Mouse (Mus musculus): Measurements from ENCODE around the gene Ubr4. TPM values are rescaled to one million over a fixed set of nuclear protein-coding genes. Genes with fewer than 3 reads are reported as not detected.
A peak's percentile ranks its signal among the peaks of the same experiment; 100 is the strongest.
"Not testable (repeated sequence)": the region's sequence is repeated elsewhere in the genome, so short reads cannot be mapped to it uniquely, and the experiment has no call there.

The Ubr4 gene
- polyA plus RNA-seq, 1 experiment from 2014 or later, result 27.5 TPM

- peak overlapping the region; percentile 94 for H3K4me3 ChIP-seq (ENCODE audit: low read depth, low read length)
- peak overlapping the region; percentile 84 for H3K9ac ChIP-seq (ENCODE audit: low read depth, low read length)
- H3K27me3 ChIP-seq (replicated peaks; ENCODE audit: control insufficient read depth, insufficient read depth, low read length), result no peaks in the 10 kb centered on the region
- H3K9me3 ChIP-seq (ENCODE audit: control insufficient read depth), result no peaks in the 10 kb centered on the region
- 28% methylated on average over 4 of the region's 4 CpGs for WGBS
- ATAC-seq, result no peak
- TF ChIP-seq CTCF (IDR thresholded peaks at IDR 0.05; ENCODE audit: low read depth), result no peak
- H3K27ac ChIP-seq (ENCODE audit: low read depth, low read length), result no peak overlapping the region
- no peaks in the 10 kb centered on the region for H3K4me1 ChIP-seq (replicated peaks; ENCODE audit: control insufficient read depth, insufficient read depth, low read length)
- H3K36me3 ChIP-seq (ENCODE audit: control insufficient read depth, insufficient read depth), result no peaks in the 10 kb centered on the region
- peak overlapping the region; percentile 90 for H3K4me2 ChIP-seq (replicated peaks; ENCODE audit: low read depth)
These were observed 29.0 kb downstream of the Ubr4 start for GRCm38 (mm10) chr4:139381452-139381845.

DNA sequence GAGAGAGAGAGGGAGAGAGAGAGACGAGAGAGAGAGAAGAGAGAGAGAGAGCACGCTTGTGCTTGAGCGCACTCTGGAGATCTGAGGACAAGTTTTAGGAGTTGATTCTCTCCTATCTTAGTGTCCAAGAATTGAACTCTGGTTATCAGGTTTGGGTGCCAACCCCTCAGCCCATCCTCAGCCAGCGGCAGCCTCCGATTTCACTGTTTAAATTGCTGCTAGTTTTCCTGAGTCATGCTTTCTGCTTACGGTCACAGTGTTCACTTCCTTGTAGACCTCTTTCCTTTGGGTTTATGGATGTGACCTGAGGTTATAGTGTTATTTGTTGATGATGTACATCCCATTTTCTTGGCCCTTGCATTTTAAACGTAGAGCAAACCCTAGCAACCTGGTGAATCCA, 29.8 kb downstream of the Ubr4 start:
- Histone ChIP-seq H3K4me1 (replicated peaks; ENCODE audit: control insufficient read depth, insufficient read depth, low read length) (0 out of 2 replicates have a peak, but pooled peaks cover 2% of the 10 kb centered on the region), H3K9ac (ENCODE audit: low read depth, low read length) (no peak overlapping the region), H3K4me2 (replicated peaks; ENCODE audit: low read depth) (peak overlapping the region; percentile 90), H3K36me3 (ENCODE audit: control insufficient read depth, insufficient read depth) (no peaks in the 10 kb centered on the region), H3K9me3 (ENCODE audit: control insufficient read depth) (no peaks in the 10 kb centered on the region), H3K27me3 (replicated peaks; ENCODE audit: control insufficient read depth, insufficient read depth, low read length) (no peaks in the 10 kb centered on the region), H3K4me3 (ENCODE audit: low read depth, low read length) (no peak overlapping the region), H3K27ac (ENCODE audit: low read depth, low read length) (no peak overlapping the region)
- no peak for ATAC-seq
- TF ChIP-seq CTCF (IDR thresholded peaks at IDR 0.05; ENCODE audit: low read depth), result no peak
- WGBS, result 45% methylated on average over 7 of the region's 7 CpGs

- not testable (repeated sequence) for H3K9ac ChIP-seq (ENCODE audit: low read depth, low read length); ATAC-seq; H3K27ac ChIP-seq (ENCODE audit: low read depth, low read length); H3K4me1 ChIP-seq (replicated peaks; ENCODE audit: control insufficient read depth, insufficient read depth, low read length); H3K4me2 ChIP-seq (replicated peaks; ENCODE audit: low read depth); H3K9me3 ChIP-seq (ENCODE audit: control insufficient read depth); H3K27me3 ChIP-seq (replicated peaks; ENCODE audit: control insufficient read depth, insufficient read depth, low read length); H3K4me3 ChIP-seq (ENCODE audit: low read depth, low read length)
- H3K36me3 ChIP-seq (ENCODE audit: control insufficient read depth, insufficient read depth), result peaks cover 17% of the 10 kb centered on the region; the same call in 1 of the 2 replicates
- 82% methylated on average over 5 of the region's 5 CpGs for WGBS
These were observed 33.4 kb downstream of the Ubr4 start for GRCm38 (mm10) chr4:139385841-139386240.

- WGBS, result 16% methylated on average over 6 of the region's 6 CpGs
- H3K4me3 ChIP-seq (ENCODE audit: low read depth, low read length), result no peak overlapping the region
- no peak overlapping the region for H3K27ac ChIP-seq (ENCODE audit: low read depth, low read length)
- ATAC-seq, result peak; percentile 46
- no peaks in the 10 kb centered on the region for H3K9me3 ChIP-seq (ENCODE audit: control insufficient read depth)
- H3K9ac ChIP-seq (ENCODE audit: low read depth, low read length), result no peak overlapping the region
- H3K36me3 ChIP-seq (ENCODE audit: control insufficient read depth, insufficient read depth), result peaks cover 28% of the 10 kb centered on the region; the same call in 1 of the 2 replicates
- peak overlapping the region; percentile 7; the same call in 1 of the 2 replicates for H3K4me2 ChIP-seq (replicated peaks; ENCODE audit: low read depth)
- H3K4me1 ChIP-seq (replicated peaks; ENCODE audit: control insufficient read depth, insufficient read depth, low read length), result 0 out of 2 replicates have a peak, but pooled peaks cover 2% of the 10 kb centered on the region
- H3K27me3 ChIP-seq (replicated peaks; ENCODE audit: control insufficient read depth, insufficient read depth, low read length), result no peaks in the 10 kb centered on the region
- peak; percentile 33; the same call in 1 of the 2 replicates for TF ChIP-seq CTCF (IDR thresholded peaks at IDR 0.05; ENCODE audit: low read depth)
These were observed 34.5 kb downstream of the Ubr4 start for GRCm38 (mm10) chr4:139386869-139387319.

- Histone ChIP-seq H3K9me3 (ENCODE audit: control insufficient read depth) (no peaks in the 10 kb centered on the region), H3K4me3 (ENCODE audit: low read depth, low read length) (no peak overlapping the region), H3K36me3 (ENCODE audit: control insufficient read depth, insufficient read depth) (peaks cover 52% of the 10 kb centered on the region), H3K4me2 (replicated peaks; ENCODE audit: low read depth) (no peak overlapping the region), H3K9ac (ENCODE audit: low read depth, low read length) (no peak overlapping the region), H3K27ac (ENCODE audit: low read depth, low read length) (no peak overlapping the region), H3K27me3 (replicated peaks; ENCODE audit: control insufficient read depth, insufficient read depth, low read length) (no peaks in the 10 kb centered on the region), H3K4me1 (replicated peaks; ENCODE audit: control insufficient read depth, insufficient read depth, low read length) (0 out of 2 replicates have a peak, but pooled peaks cover 2% of the 10 kb centered on the region)
- no peak for ATAC-seq
- WGBS, result 70% methylated on average over 4 of the region's 4 CpGs
- TF ChIP-seq CTCF (IDR thresholded peaks at IDR 0.05; ENCODE audit: low read depth), result no peak
These were observed 37.1 kb downstream of the Ubr4 start for GRCm38 (mm10) chr4:139389557-139389956.

- Histone ChIP-seq H3K4me2 (replicated peaks; ENCODE audit: low read depth) (no peak overlapping the region), H3K9me3 (ENCODE audit: control insufficient read depth) (no peaks in the 10 kb centered on the region), H3K27ac (ENCODE audit: low read depth, low read length) (no peak overlapping the region), H3K4me3 (ENCODE audit: low read depth, low read length) (no peak overlapping the region), H3K4me1 (replicated peaks; ENCODE audit: control insufficient read depth, insufficient read depth, low read length) (no peaks in the 10 kb centered on the region), H3K9ac (ENCODE audit: low read depth, low read length) (no peak overlapping the region), H3K27me3 (replicated peaks; ENCODE audit: control insufficient read depth, insufficient read depth, low read length) (no peaks in the 10 kb centered on the region), H3K36me3 (ENCODE audit: control insufficient read depth, insufficient read depth) (peaks cover 91% of the 10 kb centered on the region)
- TF ChIP-seq CTCF (IDR thresholded peaks at IDR 0.05; ENCODE audit: low read depth), result no peak
- no peak for ATAC-seq
- WGBS, result 17% methylated on average over 2 of the region's 2 CpGs
These were observed 43.0 kb downstream of the Ubr4 start for GRCm38 (mm10) chr4:139395431-139395830.

DNA sequence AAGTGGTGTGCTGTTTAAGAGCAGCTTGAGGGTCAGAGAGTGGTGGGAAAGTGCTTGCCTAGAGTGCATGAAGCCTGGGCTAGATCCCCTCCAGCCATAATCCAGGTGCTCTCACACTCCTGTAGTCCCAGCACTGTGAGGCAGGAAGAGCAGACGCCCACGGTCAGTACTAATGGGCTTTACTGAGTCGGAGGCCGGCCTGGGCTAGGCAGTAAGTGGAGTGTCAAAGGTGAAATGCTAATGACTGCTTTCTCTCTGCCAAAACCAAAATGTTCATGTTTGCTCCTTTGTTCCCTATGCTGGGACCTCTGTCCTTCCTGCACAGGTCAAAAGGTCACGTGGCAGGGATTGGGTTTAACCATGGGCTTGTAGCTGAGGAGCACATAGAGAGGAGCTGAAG, 48.1 kb downstream of the Ubr4 start:
- TF ChIP-seq CTCF (IDR thresholded peaks at IDR 0.05; ENCODE audit: low read depth), result no peak
- no peaks in the 10 kb centered on the region for H3K9me3 ChIP-seq (ENCODE audit: control insufficient read depth)
- H3K36me3 ChIP-seq (ENCODE audit: control insufficient read depth, insufficient read depth), result peaks cover 92% of the 10 kb centered on the region
- H3K27ac ChIP-seq (ENCODE audit: low read depth, low read length), result no peak overlapping the region; the same call in 1 of the 2 replicates
- 82% methylated on average over 5 of the region's 5 CpGs for WGBS
- no peak overlapping the region for H3K9ac ChIP-seq (ENCODE audit: low read depth, low read length)
- H3K27me3 ChIP-seq (replicated peaks; ENCODE audit: control insufficient read depth, insufficient read depth, low read length), result no peaks in the 10 kb centered on the region
- no peak overlapping the region for H3K4me3 ChIP-seq (ENCODE audit: low read depth, low read length)
- no peak overlapping the region for H3K4me2 ChIP-seq (replicated peaks; ENCODE audit: low read depth)
- H3K4me1 ChIP-seq (replicated peaks; ENCODE audit: control insufficient read depth, insufficient read depth, low read length), result no peaks in the 10 kb centered on the region
- no peak for ATAC-seq
